Mouse (Mus musculus) c-Kit-positive CD71-positive TER-119-negative erythroid progenitor cells, embryonic 14.5 days (primary cell): ENCODE results near the gene Ccnl2.

ENCODE experiments used
- DNase-seq: peaks from one replicate; pipeline ENCODE4 v3.0.0-alpha.2; 2013; ENCODE audit warnings: low read depth

The Ccnl2 gene

DNA sequence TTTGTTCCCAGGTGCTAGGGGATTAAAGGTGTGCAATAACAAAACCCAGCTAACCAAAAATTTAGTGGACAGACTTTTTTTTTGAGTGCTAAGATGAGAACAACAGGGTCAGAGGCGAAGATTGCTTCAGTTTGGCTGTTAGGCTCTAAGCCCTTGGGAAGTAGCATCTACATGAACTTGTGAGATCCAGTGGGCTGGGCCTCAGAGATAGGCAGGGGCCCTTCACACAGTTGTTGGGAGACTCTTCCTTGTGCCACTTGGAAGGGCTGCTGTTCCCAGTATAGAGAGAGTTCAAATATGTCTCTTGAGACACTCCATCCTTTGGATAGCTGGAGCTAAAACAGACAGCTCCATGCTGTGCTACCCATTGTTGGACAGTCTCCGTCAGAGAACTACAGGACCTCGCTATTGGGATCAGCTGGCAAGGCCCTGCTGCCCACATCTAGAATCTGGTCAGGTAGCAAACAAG, 22.2 kb upstream of the Ccnl2 start, which contains the start of gene Ankrd65:
Gene Ankrd65, plus strand, starts transcription at position 419 of the 469 bp plus-strand sequence.
- DNase-seq = no peak

DNA sequence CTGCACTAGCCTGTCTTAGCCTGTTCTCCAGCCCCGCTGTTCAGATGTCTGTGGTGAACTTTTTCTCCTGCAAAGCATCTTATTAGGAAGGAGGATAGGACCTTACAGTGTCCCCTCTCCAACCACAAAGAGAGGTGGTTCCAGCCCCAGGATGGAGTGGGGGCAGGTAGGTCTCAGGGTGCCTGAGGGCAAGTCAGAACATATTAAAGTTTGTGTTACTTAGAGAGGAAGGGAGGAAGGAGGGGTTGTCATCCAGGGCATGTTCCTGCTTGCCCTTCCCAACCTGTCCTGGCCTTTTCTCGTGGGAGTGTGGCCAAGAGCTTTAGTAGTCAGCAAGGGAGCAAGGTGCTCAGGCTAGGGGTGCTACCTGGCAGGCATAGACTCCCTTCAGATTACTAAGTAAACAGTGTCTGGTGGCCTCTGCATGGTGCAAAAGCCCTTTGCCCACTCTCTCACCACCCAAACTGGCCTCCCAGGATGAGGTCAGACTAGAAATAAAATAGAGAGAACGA, 21.6 kb upstream of the Ccnl2 start:
- DNase-seq = no peak

DNA sequence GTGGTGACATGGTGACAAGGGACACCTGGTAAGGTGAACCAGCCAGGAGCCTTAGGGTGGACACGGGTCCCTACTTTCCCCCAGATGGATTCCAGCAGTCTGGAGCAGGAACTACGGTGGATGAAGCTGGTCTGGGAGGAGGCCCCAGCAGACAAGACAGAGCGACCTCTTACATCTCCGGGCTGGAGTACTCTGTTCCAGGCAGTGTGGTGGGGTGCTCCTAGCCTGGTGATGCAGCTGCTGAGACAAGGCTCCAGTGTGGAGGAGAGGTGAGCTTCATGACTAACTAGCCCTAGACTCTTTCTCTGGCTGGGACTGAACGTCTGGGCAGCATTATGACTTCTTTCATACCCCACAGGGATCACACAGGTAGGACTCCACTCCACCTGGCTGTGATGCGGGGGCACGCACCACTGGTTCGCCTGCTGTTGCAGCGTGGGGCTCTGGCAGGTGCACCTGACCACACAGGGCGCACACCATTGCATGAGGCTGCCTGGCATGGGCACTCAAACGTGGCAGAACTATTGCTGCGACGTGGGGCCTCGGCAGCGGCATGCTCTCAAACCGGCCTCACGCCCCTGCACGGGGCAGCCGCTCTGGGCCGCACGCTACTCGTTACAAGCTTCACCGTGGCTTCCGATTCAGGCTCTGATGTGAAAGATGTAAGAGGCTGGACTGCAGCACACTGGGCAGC, 20.9 kb upstream of the Ccnl2 start:
- DNase-seq = no peak

DNA sequence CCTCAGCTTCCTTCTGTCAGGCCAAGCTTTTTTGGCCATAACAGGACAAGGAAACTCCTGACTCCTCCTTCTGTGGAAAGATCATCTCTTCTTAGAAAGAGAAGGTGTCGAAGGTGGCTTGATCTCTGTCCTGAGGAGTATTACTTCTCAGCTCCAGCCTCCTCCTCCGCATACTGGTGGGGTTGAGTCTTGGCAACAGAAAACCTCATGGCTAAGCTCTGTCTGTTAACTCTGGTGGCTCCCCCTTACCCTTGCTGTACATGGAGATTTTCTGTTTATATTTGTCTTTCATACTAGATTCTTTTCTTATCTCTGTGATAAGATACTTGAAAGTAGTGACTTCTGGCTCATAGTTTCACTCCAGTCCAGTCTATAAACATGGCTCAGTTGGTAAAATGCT, 18.6 kb upstream of the Ccnl2 start:
- no peak for DNase-seq

DNA sequence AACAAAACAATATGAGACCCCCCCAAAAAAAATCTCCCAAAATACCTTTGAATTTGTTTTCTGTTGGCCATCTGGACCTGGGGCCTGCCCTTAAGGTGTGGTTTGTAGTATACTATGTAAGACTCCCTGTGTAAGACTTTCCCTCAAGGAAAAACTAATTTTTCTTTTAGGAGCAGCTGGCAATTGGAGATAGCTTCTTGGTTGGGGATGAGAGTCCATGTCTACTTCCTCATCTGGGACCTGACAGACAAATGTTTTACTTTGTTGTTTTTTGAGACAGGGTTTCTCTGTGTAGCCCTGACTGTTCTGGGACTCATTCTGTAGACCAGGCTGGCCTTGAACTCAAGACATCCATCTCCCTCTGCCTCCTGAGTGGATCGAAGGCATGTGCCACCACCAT, 10.2 kb upstream of the Ccnl2 start:
- DNase-seq = no peak

DNA sequence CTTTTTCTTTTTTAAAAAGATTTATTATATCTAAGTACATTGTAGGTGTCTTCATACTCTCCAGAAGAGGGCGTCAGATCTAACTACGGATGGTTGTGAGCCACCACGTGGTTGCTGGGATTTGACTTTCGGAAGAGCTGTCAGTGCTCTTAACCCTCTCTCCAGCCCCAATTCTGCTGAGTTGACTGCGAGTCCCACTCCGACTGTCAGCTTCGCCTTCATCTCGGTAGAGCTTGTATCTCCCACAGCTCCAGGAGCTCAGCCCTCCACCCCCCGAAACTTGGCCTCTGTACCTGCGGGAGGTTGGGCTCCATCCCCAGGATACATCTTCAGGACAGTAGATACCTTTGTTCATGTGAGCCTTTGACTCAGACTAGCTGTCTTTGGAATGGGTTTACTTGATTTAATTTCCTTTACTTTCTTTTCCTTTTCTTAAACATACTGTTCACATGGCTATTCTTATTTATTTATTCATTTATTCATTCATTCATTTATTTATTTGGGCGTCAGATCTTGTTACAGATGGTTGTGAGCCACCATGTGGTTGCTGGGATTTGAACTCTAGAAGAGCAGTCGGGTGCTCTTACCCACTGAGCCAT, 9.4 kb upstream of the Ccnl2 start, which contains the start of gene Mrpl20:
Gene Mrpl20, plus strand, starts transcription at position 138 of the 599 bp plus-strand sequence.
- DNase-seq = peak; percentile 42

DNA sequence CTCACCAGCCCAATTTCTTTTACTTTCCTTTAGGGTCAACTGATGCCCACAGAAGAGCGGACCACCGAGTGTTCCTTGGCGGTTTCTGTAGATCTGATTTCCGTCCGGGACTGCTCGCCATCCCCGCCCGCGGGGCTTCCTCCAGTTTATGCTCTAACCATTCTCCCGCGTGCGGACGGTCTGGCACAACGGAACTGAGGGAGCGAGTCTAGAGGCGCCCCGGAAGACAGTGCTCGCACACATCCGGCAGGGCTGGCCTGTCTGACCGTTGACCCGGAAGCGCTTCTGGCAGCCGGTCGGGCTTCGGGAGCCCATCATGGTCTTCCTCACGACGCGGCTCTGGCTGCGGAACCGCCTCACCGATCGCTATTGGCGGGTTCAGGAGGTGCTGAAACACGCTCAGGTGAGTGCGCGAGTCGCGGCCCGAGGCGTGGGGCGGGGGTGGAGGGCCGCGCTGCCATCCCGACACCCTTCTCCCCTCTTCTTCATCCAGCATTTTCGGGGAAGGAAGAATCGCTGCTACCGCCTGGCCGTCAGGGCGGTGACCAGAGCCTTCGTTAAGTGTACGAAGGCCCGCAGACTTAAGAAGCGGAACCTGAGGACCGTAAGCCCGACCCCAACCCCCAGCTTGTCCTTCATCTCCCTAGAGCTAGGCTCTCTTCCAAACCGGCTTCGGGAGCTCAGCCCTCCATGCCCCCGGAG, 8.8 kb upstream of the Ccnl2 start:
- peak; percentile 95 for DNase-seq

DNA sequence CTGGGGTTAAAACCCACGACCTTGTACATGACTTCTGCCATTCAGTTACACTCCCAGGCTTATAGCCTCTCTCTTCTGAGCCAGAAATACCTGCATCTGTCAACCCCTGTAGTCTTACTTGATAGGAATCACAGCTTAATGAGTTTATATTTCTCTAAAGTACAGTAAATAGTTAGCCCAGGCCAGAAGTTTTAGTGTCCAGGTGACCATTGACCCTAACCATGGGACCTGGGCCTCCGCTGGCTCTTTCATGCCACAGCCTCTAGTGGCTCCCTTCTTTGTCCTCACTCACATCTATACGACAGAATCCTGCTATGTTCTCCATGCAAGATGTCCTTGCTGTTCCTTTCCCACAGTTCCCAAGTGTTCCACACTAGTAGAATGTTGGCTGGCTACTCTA, 4.4 kb upstream of the Ccnl2 start:
- DNase-seq = no peak

DNA sequence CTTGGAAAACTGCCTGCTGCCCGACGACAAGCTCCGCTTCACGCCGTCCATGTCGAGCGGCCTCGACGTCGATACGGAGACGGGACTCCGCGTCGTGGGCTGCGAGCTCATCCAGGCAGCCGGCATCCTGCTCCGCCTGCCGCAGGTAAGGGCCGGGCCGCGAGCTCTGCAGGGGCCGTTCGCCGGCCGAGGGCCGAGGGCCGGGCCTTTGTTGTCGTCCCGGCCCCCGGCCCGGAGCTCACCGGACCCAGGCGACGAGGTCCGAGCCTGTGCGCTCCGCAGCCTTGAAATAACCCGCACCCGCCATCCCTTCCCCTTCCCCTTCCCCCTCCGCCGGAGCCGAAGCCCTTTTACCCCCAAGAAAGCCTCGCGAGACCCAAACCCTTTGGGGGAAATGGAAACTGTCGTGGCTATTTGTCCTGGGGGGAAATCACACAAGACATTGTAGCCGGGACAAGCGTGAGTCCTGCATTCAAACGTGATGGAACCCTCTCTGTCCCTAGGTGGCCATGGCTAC, 434 bp downstream of the Ccnl2 start:
- no peak for DNase-seq

DNA sequence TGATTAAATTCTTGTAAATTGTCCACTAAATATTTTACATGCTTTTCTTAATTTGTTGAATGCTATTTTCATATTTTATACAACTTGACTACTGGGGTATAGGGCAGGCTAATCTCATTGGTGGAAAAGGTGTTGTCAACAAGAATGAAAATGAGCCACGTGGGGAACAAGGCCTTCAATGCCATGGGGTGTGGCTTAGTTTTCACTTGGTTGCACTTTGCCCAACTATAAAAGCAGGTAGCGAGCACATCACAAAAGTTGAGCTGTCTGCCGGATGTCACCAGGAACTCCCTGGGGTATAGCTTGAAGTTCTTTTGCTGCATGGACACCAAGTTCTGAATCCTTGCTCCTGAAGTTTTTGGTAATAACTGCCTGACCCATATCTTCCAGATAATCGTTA, 5.2 kb downstream of the Ccnl2 start:
- DNase-seq = no peak

DNA sequence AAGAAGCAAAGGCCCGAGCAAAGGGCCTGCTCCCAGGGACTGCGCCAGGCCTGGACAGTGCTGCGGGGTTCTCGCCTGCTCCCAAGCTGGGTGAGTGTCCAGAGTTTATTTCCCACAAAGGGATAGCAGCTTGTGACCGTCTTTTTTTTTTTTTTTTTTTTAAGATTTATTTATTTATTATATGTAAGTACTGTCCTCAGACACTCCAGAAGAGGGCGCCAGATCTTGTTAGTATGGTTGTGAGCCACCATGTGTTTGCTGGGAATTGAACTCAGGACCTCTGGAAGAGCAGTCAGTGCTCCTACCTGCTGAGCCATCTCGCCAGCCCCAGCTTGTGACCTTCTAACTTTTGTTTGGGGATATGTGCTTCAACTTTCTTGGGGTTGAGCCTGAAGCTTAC, 8.7 kb downstream of the Ccnl2 start:
- DNase-seq = no peak

DNA sequence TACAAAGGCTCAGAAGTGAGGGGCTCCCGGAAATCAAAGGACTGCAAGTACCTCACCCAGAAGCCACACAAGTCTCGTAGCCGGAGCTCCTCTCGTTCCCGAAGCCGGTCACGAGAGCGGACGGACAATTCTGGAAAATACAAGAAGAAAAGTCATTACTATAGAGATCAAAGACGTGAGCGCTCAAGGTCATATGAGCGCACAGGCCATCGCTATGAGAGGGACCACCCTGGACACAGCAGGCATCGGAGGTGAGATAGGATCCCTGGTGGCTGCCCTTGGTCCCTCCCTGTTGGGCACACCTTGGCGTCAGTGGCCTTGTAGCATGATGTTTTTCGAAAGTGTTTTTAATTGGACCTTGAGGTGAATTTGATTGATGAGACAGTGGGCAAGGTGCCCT, 11.2 kb downstream of the Ccnl2 start:
- no peak for DNase-seq

DNA sequence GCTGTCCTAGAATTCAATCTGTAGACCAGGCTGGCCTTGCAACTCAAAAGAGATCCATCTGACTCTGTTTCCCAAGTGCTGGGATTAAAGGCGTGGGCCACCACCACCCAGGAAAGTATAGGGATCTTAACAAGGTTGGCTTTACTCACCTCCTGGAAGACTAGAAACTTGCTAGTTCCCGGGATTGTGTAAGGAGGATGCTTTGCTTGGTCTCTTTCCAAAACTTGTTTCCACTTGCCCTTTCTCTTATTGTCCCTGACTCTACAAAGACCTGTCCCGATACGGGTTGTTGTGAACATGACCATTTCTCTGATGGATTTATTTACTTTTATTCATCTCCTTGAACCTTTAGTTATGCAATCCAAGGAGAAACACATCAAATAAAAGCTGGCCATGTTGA, 17.6 kb downstream of the Ccnl2 start:
- DNase-seq = no peak

DNA sequence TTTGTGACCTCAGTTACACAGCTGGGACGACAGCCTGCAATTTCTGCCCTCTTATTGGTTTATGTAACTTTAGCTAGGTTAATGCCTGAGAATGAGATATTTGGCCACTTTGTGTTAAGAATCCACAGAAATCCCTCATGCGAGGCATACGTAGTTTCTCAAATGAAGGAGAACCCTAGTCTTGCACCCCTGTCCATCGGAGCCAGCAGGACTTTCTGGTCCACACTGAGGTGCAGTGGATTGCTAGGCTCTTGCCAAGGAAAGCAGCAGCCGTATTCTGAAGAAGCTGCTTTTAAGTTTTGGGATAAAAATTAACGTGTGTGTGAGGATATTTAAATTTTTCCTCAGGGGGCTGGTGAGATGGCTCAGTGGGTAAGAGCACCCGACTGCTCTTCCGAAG, 18.3 kb downstream of the Ccnl2 start:
- DNase-seq = no peak

DNA sequence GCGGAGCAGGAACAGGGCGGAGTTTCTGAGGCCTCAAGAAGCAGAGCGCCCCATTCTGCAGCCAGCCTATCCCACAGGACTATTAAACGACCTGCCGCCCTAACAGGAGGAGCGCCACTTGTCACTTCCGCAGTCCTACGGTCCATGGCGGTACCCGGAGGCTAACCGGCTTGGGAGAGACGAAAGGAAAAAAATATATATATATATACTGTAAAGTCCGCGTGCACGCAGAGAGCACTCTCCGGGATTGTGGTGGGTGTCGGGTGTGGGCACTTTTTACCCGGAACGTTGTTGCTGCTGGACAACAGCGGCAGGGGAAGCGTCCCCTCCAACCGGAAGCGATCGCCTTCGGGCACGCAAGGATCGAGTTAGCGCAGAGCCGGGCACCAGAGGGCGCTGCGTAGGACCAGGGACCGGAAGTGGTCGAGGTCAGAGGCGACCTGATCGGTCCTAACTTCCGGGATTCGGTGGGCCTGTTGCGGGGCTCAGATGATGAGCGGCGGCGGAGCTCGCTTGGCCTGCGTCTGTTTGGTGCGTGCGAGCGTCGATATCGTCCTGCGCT, 19.0 kb downstream of the Ccnl2 start, which contains the start of gene Aurkaip1:
Gene Aurkaip1, plus strand, starts transcription at position 68 of the 562 bp plus-strand sequence.
- DNase-seq = peak; percentile 95

DNA sequence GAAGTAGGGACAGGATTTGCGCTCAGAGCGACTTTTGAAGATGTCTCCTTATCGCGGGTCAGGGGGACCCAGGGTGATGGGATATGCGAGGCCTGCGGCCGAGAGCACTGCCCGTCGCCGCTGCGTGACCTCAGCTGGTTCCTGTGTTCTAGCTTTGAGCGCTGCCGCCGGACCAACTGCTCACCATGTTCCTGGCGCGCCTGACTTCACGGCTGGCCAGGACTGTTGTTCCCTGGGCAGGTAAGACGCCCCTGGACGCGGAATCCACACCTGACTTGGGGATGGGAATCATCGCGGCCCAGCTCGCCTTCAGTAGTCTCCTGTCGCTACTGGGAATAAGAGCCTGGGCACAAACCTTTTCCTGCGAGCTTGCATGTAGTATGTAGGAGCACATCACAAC, 19.5 kb downstream of the Ccnl2 start:
- DNase-seq = no peak

DNA sequence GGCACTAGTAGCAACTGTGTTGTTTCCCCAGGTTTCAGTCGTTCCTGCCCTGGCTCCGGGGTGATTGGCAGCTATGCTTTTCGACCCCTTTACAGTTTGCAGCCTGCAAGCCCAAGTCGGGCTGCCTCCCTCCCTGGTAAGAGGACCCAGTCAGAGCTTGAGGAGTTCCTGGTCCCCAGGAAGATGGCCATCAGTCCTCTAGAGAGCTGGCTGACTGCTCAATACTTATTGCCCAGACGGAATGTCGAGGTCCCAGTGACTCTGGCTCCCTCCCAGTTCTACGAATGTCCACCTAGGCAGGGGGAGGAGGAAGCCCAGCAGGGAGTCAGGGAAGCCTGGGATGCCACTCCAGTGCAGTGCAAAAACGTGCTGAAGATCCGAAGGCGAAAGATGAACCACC, 20.0 kb downstream of the Ccnl2 start:
- DNase-seq = no peak

DNA sequence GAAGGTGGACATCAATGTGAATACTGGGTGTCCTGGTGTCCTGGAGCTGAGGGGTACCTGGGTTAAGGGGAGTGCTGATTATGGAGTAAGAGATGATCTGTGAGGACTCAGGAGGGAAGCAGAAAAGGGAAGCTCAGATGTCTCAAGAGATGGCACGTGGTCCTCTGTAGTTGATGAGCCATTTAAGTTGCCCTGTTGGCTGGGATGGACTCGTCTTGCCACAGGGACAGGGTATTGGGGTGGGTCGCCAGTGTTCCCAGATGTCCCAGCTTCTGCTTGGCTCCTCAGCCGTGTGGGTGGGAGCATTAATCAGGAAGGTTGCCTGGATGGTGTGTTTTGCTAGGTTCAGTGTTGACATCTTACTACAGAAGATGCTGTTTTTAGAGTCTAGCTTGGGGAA, 20.9 kb downstream of the Ccnl2 start:
- no peak for DNase-seq

DNA sequence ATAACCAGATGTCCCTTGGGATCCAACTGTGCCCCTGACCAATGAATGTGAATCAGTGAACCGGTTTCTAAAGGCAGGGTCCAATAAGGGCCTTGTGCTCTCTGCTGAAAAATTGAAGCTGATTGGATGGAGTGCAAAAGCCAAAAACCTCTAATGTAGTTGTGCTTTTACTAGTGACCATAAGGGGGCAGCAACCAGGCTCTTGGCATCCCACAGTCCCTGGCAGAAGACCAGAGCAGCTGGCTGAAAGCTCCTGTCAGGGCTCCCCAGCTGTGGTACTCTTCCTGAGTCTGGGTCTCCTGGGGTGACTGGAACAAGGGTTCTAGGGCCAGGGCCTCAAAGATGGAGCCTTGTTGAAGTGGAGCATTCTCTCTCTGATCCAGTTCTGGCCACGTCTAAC, 21.5 kb downstream of the Ccnl2 start:
- peak; percentile 68 for DNase-seq

DNA sequence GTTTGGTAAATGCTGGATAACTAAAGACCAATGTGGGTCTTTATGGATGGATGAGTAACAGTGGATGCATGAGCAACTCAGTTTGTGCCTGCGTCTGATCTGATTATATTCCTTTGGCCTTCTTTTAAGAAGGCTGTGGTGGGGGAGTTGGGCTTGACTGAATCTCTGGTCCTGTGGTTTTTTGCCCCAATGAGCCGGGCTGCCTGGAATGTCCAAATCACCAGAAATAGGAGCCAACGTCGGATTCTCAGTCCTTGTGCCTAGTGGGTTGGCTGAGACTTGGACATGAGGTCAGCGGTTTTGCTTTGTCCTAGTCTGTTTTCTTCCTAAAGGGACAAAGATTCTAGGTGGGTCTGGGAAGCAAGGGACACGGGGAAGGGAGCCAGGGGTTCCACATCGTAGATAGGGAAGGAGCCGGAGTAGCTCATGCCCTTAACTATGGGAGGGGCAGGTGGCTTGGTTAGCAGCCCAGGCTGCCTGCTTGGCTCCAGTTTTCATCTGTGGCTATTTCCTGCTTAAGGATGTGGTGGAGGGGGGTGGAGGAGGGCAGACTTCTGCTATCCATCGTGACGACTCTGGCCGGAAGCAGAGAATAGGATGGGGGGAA, 25.2 kb downstream of the Ccnl2 start:
- DNase-seq = no peak

DNA sequence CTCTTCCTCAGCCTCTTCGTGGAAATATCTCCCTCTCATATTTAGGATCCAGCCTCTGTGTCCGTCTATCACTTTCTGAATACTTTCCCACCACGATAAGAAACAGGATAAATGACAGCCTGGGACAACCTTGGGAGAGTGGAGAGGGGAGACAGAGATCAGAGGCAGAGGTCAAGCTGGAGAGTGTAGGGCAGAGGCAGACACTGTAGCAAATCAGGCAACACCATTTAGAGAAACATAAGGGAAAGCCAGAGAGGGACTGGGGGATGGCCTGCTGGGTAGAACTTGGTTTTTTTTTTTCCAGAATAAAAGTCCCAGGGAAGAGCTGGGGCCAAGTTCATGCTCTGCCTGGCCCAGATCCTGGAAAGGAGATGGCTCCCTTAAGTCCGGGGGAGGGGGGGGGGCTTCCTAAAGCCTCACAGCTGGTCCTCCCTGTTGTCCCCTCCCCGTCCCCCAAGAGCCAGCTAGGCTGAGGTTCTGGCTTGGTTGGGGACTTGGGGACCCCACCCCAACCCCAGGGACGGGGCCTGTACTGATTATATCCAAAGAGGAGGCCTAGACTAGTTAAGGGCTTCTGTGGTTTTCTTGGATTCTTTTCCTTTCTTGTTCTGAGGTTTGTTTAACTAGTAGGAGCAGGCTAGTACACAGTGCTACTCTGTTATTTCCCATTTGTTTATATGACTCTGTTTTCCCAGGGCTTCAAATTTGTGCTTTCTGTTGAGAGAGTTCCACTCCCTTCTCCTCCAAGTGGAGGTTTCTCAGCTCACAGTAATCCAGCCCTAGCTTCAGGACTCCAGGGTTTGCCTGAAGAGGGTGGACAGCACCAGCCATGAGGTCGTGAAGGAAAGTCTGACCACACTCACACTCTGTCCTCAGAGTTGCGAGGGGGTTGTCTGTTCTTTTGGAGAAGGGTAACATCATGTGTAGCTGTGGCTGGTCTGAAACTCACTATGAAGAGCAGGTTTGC, 26.2 kb downstream of the Ccnl2 start:
- no peak for DNase-seq
